Mouse (Mus musculus): ENCODE results near the gene F10. TPM values are rescaled to one million over a fixed set of nuclear protein-coding genes. Genes with fewer than 3 reads are reported as not detected.

The F10 gene
- polyA plus RNA-seq, 1 experiment from 2014 or later, result 0.88 TPM

GRCm38 (mm10) chr8:12999793-13000192 lies 37.3 kb upstream of the F10 start:
- Histone ChIP-seq H3K36me3 (ENCODE audit: control insufficient read depth, insufficient read depth, low read length) (peaks cover 14% of the 10 kb centered on the region), H3K4me1 (ENCODE audit: control insufficient read depth, insufficient read depth, low read length) (peaks cover 22% of the 10 kb centered on the region; the same call in 1 of the 2 replicates), H3K9me3 (ENCODE audit: control insufficient read depth, low read depth, low read length) (no peaks in the 10 kb centered on the region), H3K9ac (replicated peaks; ENCODE audit: low read depth, low read length) (no peak overlapping the region), H3K27me3 (ENCODE audit: control insufficient read depth, insufficient read depth, low read length) (no peaks in the 10 kb centered on the region), H3K27ac (ENCODE audit: low read length) (no peak overlapping the region), H3K4me2 (replicated peaks; ENCODE audit: low read depth, low read length) (no peak overlapping the region), H3K4me3 (ENCODE audit: low read depth, low read length) (no peak overlapping the region)
- 80% methylated on average over 9 of the region's 9 CpGs for WGBS
- ATAC-seq (ENCODE audit: insufficient number of reproducible peaks, insufficient read depth, low FRiP score, low read depth), result no peak

- 64% methylated on average over 4 of the region's 4 CpGs for WGBS
- Histone ChIP-seq H3K4me2 (replicated peaks; ENCODE audit: low read depth, low read length) (no peak overlapping the region), H3K4me1 (ENCODE audit: control insufficient read depth, insufficient read depth, low read length) (no peaks in the 10 kb centered on the region), H3K9ac (replicated peaks; ENCODE audit: low read depth, low read length) (no peak overlapping the region), H3K27ac (ENCODE audit: low read length) (no peak overlapping the region), H3K36me3 (ENCODE audit: control insufficient read depth, insufficient read depth, low read length) (peaks cover 17% of the 10 kb centered on the region), H3K9me3 (ENCODE audit: control insufficient read depth, low read depth, low read length) (no peaks in the 10 kb centered on the region), H3K4me3 (ENCODE audit: low read depth, low read length) (no peak overlapping the region), H3K27me3 (ENCODE audit: control insufficient read depth, insufficient read depth, low read length) (no peaks in the 10 kb centered on the region)
- no peak for ATAC-seq (ENCODE audit: insufficient number of reproducible peaks, insufficient read depth, low FRiP score, low read depth)
Observed at GRCm38 (mm10) chr8:13007458-13007857, 29.6 kb upstream of the F10 start.

GRCm38 (mm10) chr8:13010313-13010712 lies 26.8 kb upstream of the F10 start:
- 53% methylated on average over 4 of the region's 4 CpGs for WGBS
- Histone ChIP-seq H3K36me3 (ENCODE audit: control insufficient read depth, insufficient read depth, low read length) (peaks cover 17% of the 10 kb centered on the region), H3K27me3 (ENCODE audit: control insufficient read depth, insufficient read depth, low read length) (no peaks in the 10 kb centered on the region), H3K9ac (replicated peaks; ENCODE audit: low read depth, low read length) (no peak overlapping the region), H3K9me3 (ENCODE audit: control insufficient read depth, low read depth, low read length) (no peaks in the 10 kb centered on the region), H3K4me3 (ENCODE audit: low read depth, low read length) (no peak overlapping the region), H3K27ac (ENCODE audit: low read length) (no peak overlapping the region), H3K4me1 (ENCODE audit: control insufficient read depth, insufficient read depth, low read length) (no peaks in the 10 kb centered on the region), H3K4me2 (replicated peaks; ENCODE audit: low read depth, low read length) (no peak overlapping the region)
- ATAC-seq (ENCODE audit: insufficient number of reproducible peaks, insufficient read depth, low FRiP score, low read depth), result no peak

- no peak overlapping the region for H3K27ac ChIP-seq (ENCODE audit: low read length)
- 47% methylated on average over 4 of the region's 4 CpGs for WGBS
- H3K9ac ChIP-seq (replicated peaks; ENCODE audit: low read depth, low read length), result no peak overlapping the region
- no peak overlapping the region for H3K4me3 ChIP-seq (ENCODE audit: low read depth, low read length)
- no peaks in the 10 kb centered on the region for H3K27me3 ChIP-seq (ENCODE audit: control insufficient read depth, insufficient read depth, low read length)
- H3K4me1 ChIP-seq (ENCODE audit: control insufficient read depth, insufficient read depth, low read length), result no peaks in the 10 kb centered on the region
- H3K4me2 ChIP-seq (replicated peaks; ENCODE audit: low read depth, low read length), result no peak overlapping the region
- no peak for ATAC-seq (ENCODE audit: insufficient number of reproducible peaks, insufficient read depth, low FRiP score, low read depth)
- H3K36me3 ChIP-seq (ENCODE audit: control insufficient read depth, insufficient read depth, low read length), result peaks cover 4% of the 10 kb centered on the region; the same call in 1 of the 2 replicates
- H3K9me3 ChIP-seq (ENCODE audit: control insufficient read depth, low read depth, low read length), result no peaks in the 10 kb centered on the region
Observed at GRCm38 (mm10) chr8:13019560-13019959, 17.5 kb upstream of the F10 start.

- H3K9ac ChIP-seq (replicated peaks; ENCODE audit: low read depth, low read length), result no peak overlapping the region
- H3K27ac ChIP-seq (ENCODE audit: low read length), result no peak overlapping the region
- ATAC-seq (ENCODE audit: insufficient number of reproducible peaks, insufficient read depth, low FRiP score, low read depth), result no peak
Observed at GRCm38 (mm10) chr8:13021830-13022229, 15.3 kb upstream of the F10 start.

GRCm38 (mm10) chr8:13025487-13026224 lies 11.5 kb upstream of the F10 start, which contains the start of gene F7:
TSS of gene F7 (plus strand) at chr8:13026034.
- H3K4me2 ChIP-seq (replicated peaks; ENCODE audit: low read depth, low read length), result no peak within 1 kb of the TSS
- no peaks in the 10 kb centered on the region for H3K27me3 ChIP-seq (ENCODE audit: control insufficient read depth, insufficient read depth, low read length)
- H3K36me3 ChIP-seq (ENCODE audit: control insufficient read depth, insufficient read depth, low read length), result no peaks in the 10 kb centered on the region
- H3K9me3 ChIP-seq (ENCODE audit: control insufficient read depth, low read depth, low read length), result no peaks in the 10 kb centered on the region
- ATAC-seq (ENCODE audit: insufficient number of reproducible peaks, insufficient read depth, low FRiP score, low read depth), result no peak
- H3K27ac ChIP-seq (ENCODE audit: low read length), result no peak within 1 kb of the TSS
- no peaks in the 10 kb centered on the region for H3K4me1 ChIP-seq (ENCODE audit: control insufficient read depth, insufficient read depth, low read length)
- no peak within 1 kb of the TSS for H3K4me3 ChIP-seq (ENCODE audit: low read depth, low read length)
- H3K9ac ChIP-seq (replicated peaks; ENCODE audit: low read depth, low read length), result no peak within 1 kb of the TSS
- 61% methylated on average over 10 of the region's 10 CpGs for WGBS

More at GRCm38 (mm10) chr8:13021830-13022229, 15.3 kb upstream of the F10 start:
- 91% methylated on average over 8 of the region's 8 CpGs for WGBS
- Histone ChIP-seq H3K4me1 (ENCODE audit: control insufficient read depth, insufficient read depth, low read length) (no peaks in the 10 kb centered on the region), H3K27me3 (ENCODE audit: control insufficient read depth, insufficient read depth, low read length) (no peaks in the 10 kb centered on the region), H3K9me3 (ENCODE audit: control insufficient read depth, low read depth, low read length) (no peaks in the 10 kb centered on the region), H3K36me3 (ENCODE audit: control insufficient read depth, insufficient read depth, low read length) (peaks cover 4% of the 10 kb centered on the region; the same call in 1 of the 2 replicates), H3K4me2 (replicated peaks; ENCODE audit: low read depth, low read length) (no peak overlapping the region), H3K4me3 (ENCODE audit: low read depth, low read length) (no peak overlapping the region)

GRCm38 (mm10) chr8:13027615-13028014 lies 9.5 kb upstream of the F10 start:
- Histone ChIP-seq H3K27ac (ENCODE audit: low read length) (no peak overlapping the region), H3K36me3 (ENCODE audit: control insufficient read depth, insufficient read depth, low read length) (no peaks in the 10 kb centered on the region), H3K4me2 (replicated peaks; ENCODE audit: low read depth, low read length) (no peak overlapping the region), H3K9me3 (ENCODE audit: control insufficient read depth, low read depth, low read length) (no peaks in the 10 kb centered on the region), H3K9ac (replicated peaks; ENCODE audit: low read depth, low read length) (no peak overlapping the region), H3K4me1 (ENCODE audit: control insufficient read depth, insufficient read depth, low read length) (no peaks in the 10 kb centered on the region), H3K4me3 (ENCODE audit: low read depth, low read length) (no peak overlapping the region), H3K27me3 (ENCODE audit: control insufficient read depth, insufficient read depth, low read length) (no peaks in the 10 kb centered on the region)
- WGBS, result 85% methylated on average over 5 of the region's 5 CpGs
- no peak for ATAC-seq (ENCODE audit: insufficient number of reproducible peaks, insufficient read depth, low FRiP score, low read depth)

GRCm38 (mm10) chr8:13028482-13028881 lies 8.6 kb upstream of the F10 start:
- no peak overlapping the region for H3K4me3 ChIP-seq (ENCODE audit: low read depth, low read length)
- H3K27ac ChIP-seq (ENCODE audit: low read length), result no peak overlapping the region
- H3K27me3 ChIP-seq (ENCODE audit: control insufficient read depth, insufficient read depth, low read length), result no peaks in the 10 kb centered on the region
- no peaks in the 10 kb centered on the region for H3K36me3 ChIP-seq (ENCODE audit: control insufficient read depth, insufficient read depth, low read length)
- no peak for ATAC-seq (ENCODE audit: insufficient number of reproducible peaks, insufficient read depth, low FRiP score, low read depth)
- no peak overlapping the region for H3K4me2 ChIP-seq (replicated peaks; ENCODE audit: low read depth, low read length)
- 68% methylated on average over 5 of the region's 5 CpGs for WGBS
- no peak overlapping the region for H3K9ac ChIP-seq (replicated peaks; ENCODE audit: low read depth, low read length)
- no peaks in the 10 kb centered on the region for H3K4me1 ChIP-seq (ENCODE audit: control insufficient read depth, insufficient read depth, low read length)
- no peaks in the 10 kb centered on the region for H3K9me3 ChIP-seq (ENCODE audit: control insufficient read depth, low read depth, low read length)
